Comparison of ENCODE assay signal across 9 mouse cellular contexts in genomic region chr10:61466242-61466641, GRCm38 (mm10). TPM values are rescaled to one million over a fixed set of nuclear protein-coding genes. Genes with fewer than 3 reads are reported as not detected.
DNase-seq lines count a peak whose midpoint lies in the region; ATAC-seq and TF ChIP-seq lines count a peak whose summit lies in the region.
"Had no signal": no experiment of that assay in that cellular context is flagged by ENCODE, and none has a peak within 500 bp of the region (broad histone marks: within the 10 kb centered on the region; RNA-seq: fewer than 3 reads in every experiment).

No protein-coding gene starts in this region.

- no peaks in the 10 kb centered on the region for H3K36me3 ChIP-seq in intestine, postnatal 0 days (ENCODE audit: control insufficient read depth, insufficient read depth)
- H3K36me3 ChIP-seq in intestine, embryonic 16.5 days (ENCODE audit: control insufficient read depth, insufficient read depth, low read length), result no peaks in the 10 kb centered on the region
- no peaks in the 10 kb centered on the region for H3K36me3 ChIP-seq in E14TG2a.4 (ENCODE audit: insufficient read depth, low read length)
- H3K36me3 ChIP-seq in spleen, adult 2 months (ENCODE audit: control insufficient read depth, insufficient read depth, low read length), result no peaks in the 10 kb centered on the region
- H3K36me3 ChIP-seq in forebrain, embryonic 10.5 days (replicated peaks), result no peaks in the 10 kb centered on the region
- H3K36me3 ChIP-seq in midbrain, embryonic 10.5 days, result no peaks in the 10 kb centered on the region
- H3K36me3 ChIP-seq: neural tube, embryonic 12.5 days had no signal

- no peak overlapping the region for H3K9ac ChIP-seq in intestine, postnatal 0 days (ENCODE audit: low read depth, low read length)
- H3K9ac ChIP-seq in intestine, embryonic 16.5 days (ENCODE audit: low read depth, low read length), result no peak overlapping the region
- H3K9ac ChIP-seq: neural tube, embryonic 12.5 days had no signal

- H3K4me2 ChIP-seq in intestine, postnatal 0 days (replicated peaks; ENCODE audit: low read depth), result no peak overlapping the region
- no peak overlapping the region for H3K4me2 ChIP-seq in intestine, embryonic 16.5 days (ENCODE audit: low read depth, low read length)
- H3K4me2 ChIP-seq: neural tube, embryonic 12.5 days had no signal

- ATAC-seq in intestine, postnatal 0 days, result no peak
- ATAC-seq in intestine, embryonic 16.5 days, result no peak

- TF ChIP-seq CTCF in intestine, postnatal 0 days (IDR thresholded peaks at IDR 0.05; ENCODE audit: low read depth), result peak; percentile 58
- TF ChIP-seq CTCF in E14TG2a.4 (conservative IDR thresholded peaks at IDR 0.05; ENCODE audit: low read length), result peak; percentile 98
- peak; percentile 4; the same call in 1 of the 2 replicates for TF ChIP-seq CTCF in spleen, adult 2 months (IDR thresholded peaks at IDR 0.05; ENCODE audit: extremely low read depth, insufficient read depth, insufficient read length, insufficient replicate concordance)

- H3K4me3 ChIP-seq in intestine, postnatal 0 days (ENCODE audit: low read depth, low read length), result no peak overlapping the region
- no peak overlapping the region for H3K4me3 ChIP-seq in intestine, embryonic 16.5 days (ENCODE audit: low read length)
- peak overlapping the region; percentile 53; the same call in 1 of the 2 replicates for H3K4me3 ChIP-seq in E14TG2a.4 (replicated peaks; ENCODE audit: low read length)
- H3K4me3 ChIP-seq in spleen, adult 2 months (ENCODE audit: extremely low read depth, insufficient read depth, insufficient read length), result no peak overlapping the region
- no peak overlapping the region for H3K4me3 ChIP-seq in forebrain, embryonic 10.5 days
- H3K4me3 ChIP-seq in midbrain, embryonic 10.5 days, result no peak overlapping the region
- H3K4me3 ChIP-seq: neural tube, embryonic 12.5 days had no signal

- peak; percentile 72 for DNase-seq in induced T-regulatory cell, adult 2 months (ENCODE audit: low read depth)
- peak in 1 of 2 experiments; percentile 19 for DNase-seq in spleen, adult 2 months (ENCODE audit: low read depth in 1 of 2, low spot score in 2 of 2)
- no peak for DNase-seq in forebrain, embryonic 10.5 days (ENCODE audit: extremely low spot score, low spot score)
- DNase-seq in midbrain, embryonic 10.5 days (ENCODE audit: low spot score), result no peak
- DNase-seq in urinary bladder, postnatal 10 days (ENCODE audit: low spot score), result no peak

- no peaks in the 10 kb centered on the region for H3K4me1 ChIP-seq in intestine, postnatal 0 days (replicated peaks; ENCODE audit: control insufficient read depth, insufficient read depth, low read length)
- H3K4me1 ChIP-seq in intestine, embryonic 16.5 days (ENCODE audit: control insufficient read depth, insufficient read depth, low read length), result no peaks in the 10 kb centered on the region
- H3K4me1 ChIP-seq in E14TG2a.4 (replicated peaks; ENCODE audit: low read depth, low read length), result peaks cover 34% of the 10 kb centered on the region
- H3K4me1 ChIP-seq in spleen, adult 2 months (ENCODE audit: control insufficient read depth, insufficient read depth, insufficient read length), result no peaks in the 10 kb centered on the region
- H3K4me1 ChIP-seq in forebrain, embryonic 10.5 days, result no peaks in the 10 kb centered on the region
- no peaks in the 10 kb centered on the region; the same call in 1 of the 2 replicates for H3K4me1 ChIP-seq in midbrain, embryonic 10.5 days
- H3K4me1 ChIP-seq: neural tube, embryonic 12.5 days had no signal

- H3K27ac ChIP-seq in intestine, postnatal 0 days (ENCODE audit: low read depth, low read length), result no peak overlapping the region
- no peak overlapping the region for H3K27ac ChIP-seq in intestine, embryonic 16.5 days (ENCODE audit: low read length)
- no peak overlapping the region for H3K27ac ChIP-seq in spleen, adult 2 months (ENCODE audit: insufficient read depth, low read length)
- H3K27ac ChIP-seq in forebrain, embryonic 10.5 days, result no peak overlapping the region
- no peak overlapping the region for H3K27ac ChIP-seq in midbrain, embryonic 10.5 days (replicated peaks)
- H3K27ac ChIP-seq: neural tube, embryonic 12.5 days had no signal

- no peaks in the 10 kb centered on the region for H3K27me3 ChIP-seq in intestine, postnatal 0 days (replicated peaks; ENCODE audit: control insufficient read depth, insufficient read depth, low read length)
- H3K27me3 ChIP-seq in intestine, embryonic 16.5 days (replicated peaks; ENCODE audit: control insufficient read depth, insufficient read depth, low read length), result no peaks in the 10 kb centered on the region
- no peaks in the 10 kb centered on the region for H3K27me3 ChIP-seq in E14TG2a.4 (ENCODE audit: insufficient read depth, low read length)
- no peaks in the 10 kb centered on the region for H3K27me3 ChIP-seq in spleen, adult 2 months (ENCODE audit: control insufficient read depth, insufficient read depth, low read length)
- H3K27me3 ChIP-seq in forebrain, embryonic 10.5 days (ENCODE audit: poor library complexity, severe bottlenecking), result no peaks in the 10 kb centered on the region
- no peaks in the 10 kb centered on the region for H3K27me3 ChIP-seq in midbrain, embryonic 10.5 days (ENCODE audit: low read depth, poor library complexity, severe bottlenecking)
- H3K27me3 ChIP-seq: neural tube, embryonic 12.5 days had no signal

- H3K9me3 ChIP-seq in intestine, postnatal 0 days (ENCODE audit: control insufficient read depth), result no peaks in the 10 kb centered on the region
- H3K9me3 ChIP-seq in intestine, embryonic 16.5 days (ENCODE audit: control insufficient read depth, low read length), result no peaks in the 10 kb centered on the region
- H3K9me3 ChIP-seq in E14TG2a.4 (ENCODE audit: low read length), result no peaks in the 10 kb centered on the region
- H3K9me3 ChIP-seq in forebrain, embryonic 10.5 days, result no peaks in the 10 kb centered on the region
- no peaks in the 10 kb centered on the region for H3K9me3 ChIP-seq in midbrain, embryonic 10.5 days (replicated peaks)
- H3K9me3 ChIP-seq: neural tube, embryonic 12.5 days had no signal

- WGBS in intestine, postnatal 0 days, result 73% methylated on average over 8 of the region's 8 CpGs
- WGBS in intestine, embryonic 16.5 days, result 68% methylated on average over 8 of the region's 8 CpGs
- 69% methylated on average over 8 of the region's 8 CpGs for WGBS in spleen, adult 2 months
- WGBS in forebrain, embryonic 10.5 days, result 73% methylated on average over 8 of the region's 8 CpGs
- 67% methylated on average over 8 of the region's 8 CpGs for whole genome bisulfite sequencing in midbrain, embryonic 10.5 days

- TF ChIP-seq POLR2A in spleen, adult 2 months (IDR thresholded peaks at IDR 0.05; ENCODE audit: low read depth, low read length), result no peak

RNA-seq across cellular contexts. Expression of gene Lrrc20, which starts 9.4 kb away (rescaled TPM):
- polyA plus RNA-seq in intestine, postnatal 0 days (2015; fragmentation: Nextera tagmentation; extraction: Ambion mirVana), result 3.3 and 3.5 TPM in 2 replicates
- polyA plus RNA-seq in intestine, embryonic 16.5 days (2015; fragmentation: Nextera tagmentation; extraction: Ambion mirVana), result 5.8 TPM in 2 replicates
- polyA plus RNA-seq in spleen, adult 2 months (2012; rRNA removed), result 5.8 and 7.6 TPM in 2 replicates
- polyA plus RNA-seq in forebrain, embryonic 10.5 days (2016; fragmentation: Nextera tagmentation; extraction: Ambion mirVana), result 9.7 and 9.9 TPM in 2 replicates
- 10.1 and 12.1 TPM in 2 replicates for polyA plus RNA-seq in midbrain, embryonic 10.5 days (2016; fragmentation: Nextera tagmentation; extraction: Ambion mirVana)

RNA-seq across cellular contexts. Expression of gene Eif4ebp2, which starts 13.8 kb away (rescaled TPM):
- 53.1 and 55.0 TPM in 2 replicates for polyA plus RNA-seq in intestine, postnatal 0 days (2015; fragmentation: Nextera tagmentation; extraction: Ambion mirVana)
- polyA plus RNA-seq in intestine, embryonic 16.5 days (2015; fragmentation: Nextera tagmentation; extraction: Ambion mirVana), result 59.6 and 64.1 TPM in 2 replicates
- 93.7 and 133 TPM in 2 replicates for polyA plus RNA-seq in spleen, adult 2 months (2012; rRNA removed)
- polyA plus RNA-seq in forebrain, embryonic 10.5 days (2016; fragmentation: Nextera tagmentation; extraction: Ambion mirVana), result 98.9 and 104 TPM in 2 replicates
- 85.4 and 89.4 TPM in 2 replicates for polyA plus RNA-seq in midbrain, embryonic 10.5 days (2016; fragmentation: Nextera tagmentation; extraction: Ambion mirVana)

RNA-seq across cellular contexts. Expression of gene Nodal, which starts 48.5 kb away (rescaled TPM):
- 0.10 TPM in 1 of 2 replicates, not detected in the other for polyA plus RNA-seq in intestine, postnatal 0 days (2015; fragmentation: Nextera tagmentation; extraction: Ambion mirVana)
- 0.15 and 0.16 TPM in 2 replicates for polyA plus RNA-seq in intestine, embryonic 16.5 days (2015; fragmentation: Nextera tagmentation; extraction: Ambion mirVana)
- 0.14 and 0.19 TPM in 2 replicates for polyA plus RNA-seq in spleen, adult 2 months (2012; rRNA removed)
- polyA plus RNA-seq in forebrain, embryonic 10.5 days (2016; fragmentation: Nextera tagmentation; extraction: Ambion mirVana), result 0.42 and 0.50 TPM in 2 replicates
- polyA plus RNA-seq in midbrain, embryonic 10.5 days (2016; fragmentation: Nextera tagmentation; extraction: Ambion mirVana), result 0.25 and 0.26 TPM in 2 replicates
- polyA plus RNA-seq: neural tube, embryonic 12.5 days had no signal

Comparison
In these comparisons a context has a peak if more than half of its experiments do, and no peak if none do; other contexts are left out.
1. CTCF ChIP-seq: peak in every context shown above with its lines; median percentile 98 in E14TG2a.4; 58 in intestine, postnatal 0 days; 4 in spleen, adult 2 months.